Mouse (Mus musculus): ENCODE data around the gene Cx3cr1. TPM values are rescaled to one million over a fixed set of nuclear protein-coding genes. Genes with fewer than 3 reads are reported as not detected.
"Not testable (repeated sequence)": the region's sequence is repeated elsewhere in the genome, so short reads cannot be mapped to it uniquely, and the experiment has no call there.

Gene Cx3cr1
- polyA plus RNA-seq, 1 experiment from 2014 or later = 7.5 TPM

- peaks cover 3% of the 10 kb centered on the region; the same call in 1 of the 2 replicates for H3K9me3 ChIP-seq (ENCODE audit: control insufficient read depth, low read length)
- ATAC-seq (ENCODE audit: insufficient number of reproducible peaks, insufficient read depth, low FRiP score, low read depth) = no peak
- peaks cover 11 to 38% of the 10 kb centered on the region in 2 experiments for H3K4me1 ChIP-seq (ENCODE audit: control insufficient read depth in 2 of 2, insufficient read depth in 2 of 2, low read length in 2 of 2)
- no peak overlapping the region for H3K9ac ChIP-seq (ENCODE audit: low read length)
- H3K27me3 ChIP-seq (ENCODE audit: control insufficient read depth, insufficient read depth, low read length) = no peaks in the 10 kb centered on the region
- 75% methylated on average over 5 of the region's 5 CpGs for WGBS
- peak overlapping the region in 1 of 2 experiments; percentile 46; a peak in 2 of 4 replicates for H3K27ac ChIP-seq (replicated peaks in 1 of 2; ENCODE audit: control insufficient read depth in 1 of 2, insufficient read depth in 1 of 2, low read depth in 2 of 2, low read length in 2 of 2)
- H3K36me3 ChIP-seq (ENCODE audit: control insufficient read depth, insufficient read depth, low read length) = peaks cover 57% of the 10 kb centered on the region
- H3K4me2 ChIP-seq (ENCODE audit: low read length) = no peak overlapping the region
- H3K4me3 ChIP-seq (ENCODE audit: control insufficient read depth in 1 of 2, insufficient read depth in 1 of 2, low read depth in 1 of 2, low read length in 2 of 2) = no peak overlapping the region
Observed at GRCm38 (mm10) chr9:120012781-120013180, 56.9 kb downstream of the Cx3cr1 start.

DNA sequence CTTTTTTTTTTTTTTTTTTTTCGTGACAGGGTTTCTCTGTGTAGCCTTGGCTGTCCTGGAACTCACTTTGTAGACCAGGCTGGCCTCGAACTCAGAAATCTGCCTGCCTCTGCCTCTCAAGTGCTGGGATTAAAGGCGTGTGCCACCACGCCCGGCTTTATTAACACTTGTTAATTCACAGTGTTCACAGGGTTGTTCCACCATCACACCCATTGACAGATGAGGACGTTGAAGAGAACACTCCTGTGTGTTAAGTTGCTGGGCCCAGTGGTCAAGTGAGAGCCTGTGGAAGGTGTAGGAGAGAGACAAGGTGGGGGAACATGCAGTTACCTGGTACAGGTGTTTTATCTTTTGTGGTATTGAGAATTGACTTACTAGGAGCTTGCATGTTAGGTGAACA, 57.5 kb downstream of the Cx3cr1 start:
- not testable (repeated sequence) for H3K27me3 ChIP-seq (ENCODE audit: control insufficient read depth, insufficient read depth, low read length); ATAC-seq (ENCODE audit: insufficient number of reproducible peaks, insufficient read depth, low FRiP score, low read depth); H3K9ac ChIP-seq (ENCODE audit: low read length); H3K9me3 ChIP-seq (ENCODE audit: control insufficient read depth, low read length); H3K4me3 ChIP-seq (ENCODE audit: control insufficient read depth in 1 of 2, insufficient read depth in 1 of 2, low read depth in 1 of 2, low read length in 2 of 2); H3K4me2 ChIP-seq (ENCODE audit: low read length)
- H3K36me3 ChIP-seq (ENCODE audit: control insufficient read depth, insufficient read depth, low read length) = peaks cover 51% of the 10 kb centered on the region
- H3K27ac ChIP-seq (replicated peaks in 1 of 2; ENCODE audit: control insufficient read depth in 1 of 2, insufficient read depth in 1 of 2, low read depth in 2 of 2, low read length in 2 of 2) = peak overlapping the region in 1 of 2 experiments; percentile 93; a peak in 2 of 4 replicates
- 70% methylated on average over 6 of the region's 6 CpGs for WGBS
- peaks cover 11 to 38% of the 10 kb centered on the region in 2 experiments for H3K4me1 ChIP-seq (ENCODE audit: control insufficient read depth in 2 of 2, insufficient read depth in 2 of 2, low read length in 2 of 2)

DNA sequence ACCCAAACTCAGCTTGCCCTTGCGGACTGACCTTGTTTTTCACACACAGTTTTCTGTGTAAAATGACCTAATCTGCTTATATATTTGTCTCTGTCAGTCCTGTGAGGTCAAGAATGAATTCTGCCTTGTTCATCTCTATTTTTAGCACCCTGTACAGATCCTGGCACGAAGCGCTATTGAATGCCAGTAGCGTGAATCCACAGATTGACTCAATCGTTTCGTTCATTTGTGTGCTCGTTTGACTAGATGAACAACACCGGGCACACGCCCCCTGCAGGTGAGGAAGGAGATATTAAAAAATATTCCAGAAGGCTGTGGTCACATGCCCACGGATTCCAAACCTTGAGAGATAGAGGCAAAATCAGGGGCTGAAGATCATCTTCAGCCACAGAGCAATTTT, 58.1 kb downstream of the Cx3cr1 start:
- Histone ChIP-seq H3K4me1 (ENCODE audit: control insufficient read depth in 2 of 2, insufficient read depth in 2 of 2, low read length in 2 of 2) (peaks cover 11 to 37% of the 10 kb centered on the region in 2 experiments), H3K27ac (replicated peaks in 1 of 2; ENCODE audit: control insufficient read depth in 1 of 2, insufficient read depth in 1 of 2, low read depth in 2 of 2, low read length in 2 of 2) (peak overlapping the region; percentile 81 to 93), H3K9me3 (ENCODE audit: control insufficient read depth, low read length) (peaks cover 5% of the 10 kb centered on the region; the same call in 1 of the 2 replicates), H3K9ac (ENCODE audit: low read length) (peak overlapping the region; percentile 61), H3K36me3 (ENCODE audit: control insufficient read depth, insufficient read depth, low read length) (peaks cover 45% of the 10 kb centered on the region), H3K4me3 (ENCODE audit: control insufficient read depth in 1 of 2, insufficient read depth in 1 of 2, low read depth in 1 of 2, low read length in 2 of 2) (peak overlapping the region; percentile 21 to 38), H3K27me3 (ENCODE audit: control insufficient read depth, insufficient read depth, low read length) (no peaks in the 10 kb centered on the region), H3K4me2 (ENCODE audit: low read length) (peak overlapping the region; percentile 90)
- WGBS = 1% methylated on average over 10 of the region's 10 CpGs
- peak; percentile 28 for ATAC-seq (ENCODE audit: insufficient number of reproducible peaks, insufficient read depth, low FRiP score, low read depth)

GRCm38 (mm10) chr9:120010781-120011511, 58.7 kb downstream of the Cx3cr1 start:
- H3K9ac ChIP-seq (ENCODE audit: low read length) = peak overlapping the region; percentile 61
- H3K4me1 ChIP-seq (ENCODE audit: control insufficient read depth in 2 of 2, insufficient read depth in 2 of 2, low read length in 2 of 2) = peaks cover 11 to 34% of the 10 kb centered on the region in 2 experiments
- peak overlapping the region; percentile 81 to 93 for H3K27ac ChIP-seq (replicated peaks in 1 of 2; ENCODE audit: control insufficient read depth in 1 of 2, insufficient read depth in 1 of 2, low read depth in 2 of 2, low read length in 2 of 2)
- 2% methylated on average over 52 of the region's 60 CpGs for WGBS
- ATAC-seq (ENCODE audit: insufficient number of reproducible peaks, insufficient read depth, low FRiP score, low read depth) = peak; percentile 93
- peaks cover 5% of the 10 kb centered on the region; the same call in 1 of the 2 replicates for H3K9me3 ChIP-seq (ENCODE audit: control insufficient read depth, low read length)
- no peaks in the 10 kb centered on the region for H3K27me3 ChIP-seq (ENCODE audit: control insufficient read depth, insufficient read depth, low read length)
- H3K36me3 ChIP-seq (ENCODE audit: control insufficient read depth, insufficient read depth, low read length) = peaks cover 39% of the 10 kb centered on the region
- H3K4me2 ChIP-seq (ENCODE audit: low read length) = peak overlapping the region; percentile 90
- peak overlapping the region; percentile 21 to 38 for H3K4me3 ChIP-seq (ENCODE audit: control insufficient read depth in 1 of 2, insufficient read depth in 1 of 2, low read depth in 1 of 2, low read length in 2 of 2)

DNA sequence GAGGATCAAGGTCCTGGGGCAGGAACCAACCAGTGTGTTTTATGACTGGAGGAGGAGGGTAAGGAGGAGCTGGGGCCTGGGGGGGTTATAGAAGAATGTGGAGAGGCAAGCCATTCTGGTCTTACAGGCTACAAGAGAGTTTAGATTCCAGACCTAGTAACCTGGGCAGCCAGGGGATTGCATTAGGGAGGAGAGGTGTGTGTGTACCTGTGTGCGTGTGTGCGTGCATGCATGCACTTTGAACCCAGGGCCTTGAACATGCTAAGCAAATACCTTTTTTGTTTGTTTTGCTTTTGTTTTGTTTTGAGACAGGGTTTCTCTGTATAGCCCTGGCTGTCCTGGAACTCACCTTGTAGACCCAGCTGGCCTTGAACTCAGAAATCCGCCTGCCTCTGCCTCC, 59.8 kb downstream of the Cx3cr1 start:
- Histone ChIP-seq H3K9me3 (ENCODE audit: control insufficient read depth, low read length) (peaks cover 5% of the 10 kb centered on the region; the same call in 1 of the 2 replicates), H3K9ac (ENCODE audit: low read length) (no peak overlapping the region), H3K36me3 (ENCODE audit: control insufficient read depth, insufficient read depth, low read length) (peaks cover 28% of the 10 kb centered on the region), H3K4me1 (ENCODE audit: control insufficient read depth in 2 of 2, insufficient read depth in 2 of 2, low read length in 2 of 2) (peaks cover 11 to 29% of the 10 kb centered on the region in 2 experiments), H3K27me3 (ENCODE audit: control insufficient read depth, insufficient read depth, low read length) (no peaks in the 10 kb centered on the region), H3K4me3 (ENCODE audit: control insufficient read depth in 1 of 2, insufficient read depth in 1 of 2, low read depth in 1 of 2, low read length in 2 of 2) (no peak overlapping the region), H3K4me2 (ENCODE audit: low read length) (no peak overlapping the region), H3K27ac (replicated peaks in 1 of 2; ENCODE audit: control insufficient read depth in 1 of 2, insufficient read depth in 1 of 2, low read depth in 2 of 2, low read length in 2 of 2) (no peak overlapping the region)
- ATAC-seq (ENCODE audit: insufficient number of reproducible peaks, insufficient read depth, low FRiP score, low read depth) = no peak
- 95% methylated on average over 3 of the region's 3 CpGs for WGBS

- Histone ChIP-seq H3K36me3 (ENCODE audit: control insufficient read depth, insufficient read depth, low read length) (peaks cover 23% of the 10 kb centered on the region), H3K4me1 (ENCODE audit: control insufficient read depth in 2 of 2, insufficient read depth in 2 of 2, low read length in 2 of 2) (peaks cover 11 to 24% of the 10 kb centered on the region in 2 experiments), H3K4me3 (ENCODE audit: control insufficient read depth in 1 of 2, insufficient read depth in 1 of 2, low read depth in 1 of 2, low read length in 2 of 2) (no peak overlapping the region), H3K9ac (ENCODE audit: low read length) (no peak overlapping the region), H3K9me3 (ENCODE audit: control insufficient read depth, low read length) (peaks cover 5% of the 10 kb centered on the region; the same call in 1 of the 2 replicates), H3K27me3 (ENCODE audit: control insufficient read depth, insufficient read depth, low read length) (no peaks in the 10 kb centered on the region), H3K27ac (replicated peaks in 1 of 2; ENCODE audit: control insufficient read depth in 1 of 2, insufficient read depth in 1 of 2, low read depth in 2 of 2, low read length in 2 of 2) (no peak overlapping the region), H3K4me2 (ENCODE audit: low read length) (no peak overlapping the region)
- no peak for ATAC-seq (ENCODE audit: insufficient number of reproducible peaks, insufficient read depth, low FRiP score, low read depth)
- 87% methylated on average over 7 of the region's 7 CpGs for whole genome bisulfite sequencing
Observed at GRCm38 (mm10) chr9:120009226-120009841, 60.3 kb downstream of the Cx3cr1 start.

DNA sequence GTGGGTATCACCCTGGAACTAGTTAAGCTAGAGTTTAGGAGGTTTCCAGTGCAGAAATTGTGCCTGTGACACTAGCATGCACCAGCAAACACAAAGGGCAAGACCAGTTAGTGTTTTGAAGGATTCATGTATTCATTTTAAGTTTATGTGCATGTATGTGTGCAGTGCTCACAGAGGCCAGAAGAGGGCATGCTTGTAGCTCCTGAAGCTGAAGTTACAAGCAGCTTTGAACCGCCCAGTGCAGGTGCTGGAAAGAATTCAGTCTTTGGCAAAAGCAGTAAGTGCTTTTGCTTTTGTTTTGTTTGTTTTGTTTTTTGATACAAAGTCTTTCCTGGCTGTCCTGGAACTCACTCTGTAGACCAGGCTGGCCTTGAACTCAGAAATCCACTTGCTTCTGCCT, 61.8 kb downstream of the Cx3cr1 start:
- WGBS = 95% methylated on average over 1 of the region's 1 CpGs
- Histone ChIP-seq H3K27ac (replicated peaks in 1 of 2; ENCODE audit: control insufficient read depth in 1 of 2, insufficient read depth in 1 of 2, low read depth in 2 of 2, low read length in 2 of 2) (no peak overlapping the region), H3K36me3 (ENCODE audit: control insufficient read depth, insufficient read depth, low read length) (peaks cover 8% of the 10 kb centered on the region), H3K4me1 (ENCODE audit: control insufficient read depth in 2 of 2, insufficient read depth in 2 of 2, low read length in 2 of 2) (peaks cover 3 to 16% of the 10 kb centered on the region in 2 experiments; a peak in 3 of 4 replicates), H3K9me3 (ENCODE audit: control insufficient read depth, low read length) (peaks cover 5% of the 10 kb centered on the region; the same call in 1 of the 2 replicates), H3K27me3 (ENCODE audit: control insufficient read depth, insufficient read depth, low read length) (no peaks in the 10 kb centered on the region), H3K9ac (ENCODE audit: low read length) (no peak overlapping the region), H3K4me2 (ENCODE audit: low read length) (no peak overlapping the region), H3K4me3 (ENCODE audit: control insufficient read depth in 1 of 2, insufficient read depth in 1 of 2, low read depth in 1 of 2, low read length in 2 of 2) (no peak overlapping the region)
- ATAC-seq (ENCODE audit: insufficient number of reproducible peaks, insufficient read depth, low FRiP score, low read depth) = no peak
